ENCODE assay signal across 8 mouse cellular contexts in genomic region chr5:123682372-123682771, GRCm38 (mm10). TPM values are rescaled to one million over a fixed set of nuclear protein-coding genes. Genes with fewer than 3 reads are reported as not detected.
A peak's percentile ranks its signal among the peaks of the same experiment; 100 is the strongest.
DNase-seq lines count a peak whose midpoint lies in the region; ATAC-seq and TF ChIP-seq lines count a peak whose summit lies in the region.

No protein-coding gene starts in this region.

- H3K9me3 ChIP-seq in embryonic facial prominence, embryonic 15.5 days (replicated peaks): no peaks in the 10 kb centered on the region
- H3K9me3 ChIP-seq in limb, embryonic 10.5 days (replicated peaks): no peaks in the 10 kb centered on the region

- WGBS in lung, adult 2 months: 22% methylated on average over 4 of the region's 4 CpGs
- 38% methylated on average over 4 of the region's 4 CpGs for WGBS in embryonic facial prominence, embryonic 15.5 days
- 36% methylated on average over 4 of the region's 4 CpGs for WGBS in limb, embryonic 10.5 days

- H3K27me3 ChIP-seq in embryonic facial prominence, embryonic 15.5 days: no peaks in the 10 kb centered on the region
- no peaks in the 10 kb centered on the region for H3K27me3 ChIP-seq in limb, embryonic 10.5 days (ENCODE audit: low read depth, poor library complexity, severe bottlenecking)

- peak overlapping the region; percentile 1 for H3K4me3 ChIP-seq in lung, adult 2 months (replicated peaks; ENCODE audit: extremely low read depth, low read depth, low read length)
- peak overlapping the region; percentile 86 for H3K4me3 ChIP-seq in embryonic facial prominence, embryonic 15.5 days (replicated peaks)
- peak overlapping the region; percentile 91; the same call in 1 of the 2 replicates for H3K4me3 ChIP-seq in limb, embryonic 10.5 days

- peaks cover 15% of the 10 kb centered on the region for H3K4me1 ChIP-seq in lung, adult 2 months (ENCODE audit: control insufficient read depth, insufficient read depth, low read length)
- peaks cover 22% of the 10 kb centered on the region for H3K4me1 ChIP-seq in embryonic facial prominence, embryonic 15.5 days
- peaks cover 34% of the 10 kb centered on the region for H3K4me1 ChIP-seq in limb, embryonic 10.5 days

- no peak for ATAC-seq in embryonic facial prominence, embryonic 15.5 days (ENCODE audit: insufficient number of reproducible peaks, low FRiP score, low TSS enrichment, low read depth)

- TF ChIP-seq CTCF in lung, adult 2 months (IDR thresholded peaks at IDR 0.05; ENCODE audit: insufficient read depth, low read length): no peak

- DNase-seq in lung, adult 2 months: no peak
- DNase-seq in lung, postnatal 36 days: no peak
- DNase-seq in limb, embryonic 10.5 days (ENCODE audit: low spot score): no peak
- DNase-seq in naive thymus-derived CD4-positive, alpha-beta T cell, adult 2 months (ENCODE audit: low read depth): peak; percentile 70
- DNase-seq in layer of hippocampus, postnatal 36 days: no peak
- DNase-seq in yolk sac, embryonic 10.5 days (ENCODE audit: low spot score): no peak
- no peak for DNase-seq in ovary, postnatal 36 days (ENCODE audit: low spot score)

- H3K9ac ChIP-seq in embryonic facial prominence, embryonic 15.5 days: no peak overlapping the region

- TF ChIP-seq POLR2A in lung, adult 2 months (IDR thresholded peaks at IDR 0.05; ENCODE audit: borderline replicate concordance, extremely low read depth, low read depth, low read length): no peak

- H3K36me3 ChIP-seq in embryonic facial prominence, embryonic 15.5 days: no peaks in the 10 kb centered on the region
- H3K36me3 ChIP-seq in limb, embryonic 10.5 days: peaks cover 4% of the 10 kb centered on the region; the same call in 1 of the 2 replicates

- peak overlapping the region; percentile 79 for H3K4me2 ChIP-seq in embryonic facial prominence, embryonic 15.5 days (replicated peaks)

- H3K27ac ChIP-seq in embryonic facial prominence, embryonic 15.5 days (replicated peaks): 0 out of 2 replicates have a peak overlapping the region, but pooled peaks have one; percentile 92
- H3K27ac ChIP-seq in limb, embryonic 10.5 days: no peak overlapping the region

RNA-seq across cellular contexts. Expression of gene Clip1, which starts 2.0 kb away (rescaled TPM):
- 30.3 and 49.8 TPM in 2 replicates for polyA plus RNA-seq in lung, adult 2 months (2012; rRNA removed)
- polyA plus RNA-seq in embryonic facial prominence, embryonic 15.5 days (2015; fragmentation: Nextera tagmentation; extraction: Ambion mirVana): 43.0 and 44.7 TPM in 2 replicates
- 46.3 and 48.7 TPM in 2 replicates for polyA plus RNA-seq in limb, embryonic 10.5 days (2016; fragmentation: Nextera tagmentation; extraction: Ambion mirVana)
- total RNA-seq in layer of hippocampus, postnatal 36 days (2021): 100 to 1,000 TPM; 136 to 137 TPM

RNA-seq across cellular contexts. Expression of gene Zcchc8, which starts 38.5 kb away (rescaled TPM):
- polyA plus RNA-seq in lung, adult 2 months (2012; rRNA removed): 26.8 and 29.5 TPM in 2 replicates
- polyA plus RNA-seq in embryonic facial prominence, embryonic 15.5 days (2015; fragmentation: Nextera tagmentation; extraction: Ambion mirVana): 66.6 and 73.6 TPM in 2 replicates
- 98.1 and 111 TPM in 2 replicates for polyA plus RNA-seq in limb, embryonic 10.5 days (2016; fragmentation: Nextera tagmentation; extraction: Ambion mirVana)
- total RNA-seq in layer of hippocampus, postnatal 36 days (2021): 10 to 100 TPM; 49.6 to 63.2 TPM

Comparison
In these comparisons a context has a peak if more than half of its experiments do, and no peak if none do; other contexts are left out.
1. H3K4me3 ChIP-seq: peak in every context shown above with its lines; median percentile 91 in limb, embryonic 10.5 days; 86 in embryonic facial prominence, embryonic 15.5 days; 1 in lung, adult 2 months.